ENCODE assay signal across 9 mouse cellular contexts in the genomic region with DNA sequence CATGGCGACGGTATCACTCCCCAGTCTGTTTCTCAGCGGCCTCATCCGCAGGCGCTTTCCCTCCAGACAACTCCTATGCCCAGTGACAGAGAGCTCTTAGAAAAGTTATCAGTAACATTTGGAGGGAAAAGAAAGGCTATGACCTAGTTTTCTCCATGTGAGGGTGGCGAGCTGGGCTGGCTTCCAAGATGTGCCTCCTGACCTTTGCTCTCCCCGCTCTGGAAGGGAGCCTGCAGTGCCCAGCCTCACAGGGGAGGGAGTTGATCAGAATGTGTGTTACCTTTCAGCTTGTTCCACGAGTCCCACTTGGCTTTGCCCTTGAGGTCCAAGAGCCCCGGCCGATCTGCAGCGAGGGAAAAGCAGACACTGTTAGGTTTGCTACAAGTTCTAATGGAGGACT. TPM values are rescaled to one million over a fixed set of nuclear protein-coding genes. Genes with fewer than 3 reads are reported as not detected.
DNase-seq lines count a peak whose midpoint lies in the region; ATAC-seq lines count a peak whose summit lies in the region.
"Had no signal": no experiment of that assay in that cellular context is flagged by ENCODE, and none has a peak within 500 bp of the region (broad histone marks: within the 10 kb centered on the region; RNA-seq: fewer than 3 reads in every experiment).

No protein-coding gene starts in this region.

- H3K36me3 ChIP-seq in embryonic facial prominence, embryonic 13.5 days: peaks cover 38% of the 10 kb centered on the region
- H3K36me3 ChIP-seq in embryonic facial prominence, embryonic 10.5 days (replicated peaks): peaks cover 80% of the 10 kb centered on the region
- H3K36me3 ChIP-seq in stomach, embryonic 15.5 days: peaks cover 36% of the 10 kb centered on the region

- H3K4me2 ChIP-seq in embryonic facial prominence, embryonic 13.5 days: no peak overlapping the region
- no peak overlapping the region for H3K4me2 ChIP-seq in stomach, embryonic 15.5 days
- H3K4me2 ChIP-seq: liver, embryonic 13.5 days had no signal

- peaks cover 8% of the 10 kb centered on the region; the same call in 1 of the 2 replicates for H3K9me3 ChIP-seq in embryonic facial prominence, embryonic 13.5 days
- H3K9me3 ChIP-seq in embryonic facial prominence, embryonic 10.5 days: peaks cover 7% of the 10 kb centered on the region; the same call in 1 of the 2 replicates
- no peaks in the 10 kb centered on the region for H3K9me3 ChIP-seq in stomach, embryonic 15.5 days

- H3K9ac ChIP-seq in embryonic facial prominence, embryonic 13.5 days: no peak overlapping the region
- no peak overlapping the region for H3K9ac ChIP-seq in stomach, embryonic 15.5 days
- H3K9ac ChIP-seq: liver, embryonic 13.5 days had no signal

- WGBS in embryonic facial prominence, embryonic 13.5 days: 81% methylated on average over 11 of the region's 11 CpGs
- 74% methylated on average over 11 of the region's 11 CpGs for WGBS in embryonic facial prominence, embryonic 10.5 days
- 81% methylated on average over 11 of the region's 11 CpGs for WGBS in stomach, embryonic 15.5 days

- DNase-seq in embryonic facial prominence, embryonic 10.5 days (ENCODE audit: low spot score): no peak
- DNase-seq in ovary, postnatal 36 days (ENCODE audit: low spot score): peak; percentile 31
- no peak for DNase-seq in ovary, postnatal 10 days (ENCODE audit: low spot score)
- DNase-seq in kidney, adult 8-10 months: peak; percentile 84 to 88
- DNase-seq in thymus, postnatal 14 days: no peak
- no peak for DNase-seq in left cerebral cortex, adult 11 months (ENCODE audit: low spot score)
- DNase-seq: liver, embryonic 13.5 days had no signal

- peaks cover 28% of the 10 kb centered on the region for H3K4me1 ChIP-seq in embryonic facial prominence, embryonic 13.5 days
- H3K4me1 ChIP-seq in embryonic facial prominence, embryonic 10.5 days: peaks cover 30% of the 10 kb centered on the region
- peaks cover 23% of the 10 kb centered on the region for H3K4me1 ChIP-seq in stomach, embryonic 15.5 days

- no peak for ATAC-seq in embryonic facial prominence, embryonic 13.5 days (ENCODE audit: insufficient number of reproducible peaks, insufficient read depth, low FRiP score, low TSS enrichment, low read depth)
- ATAC-seq in stomach, embryonic 15.5 days (ENCODE audit: insufficient read depth, low FRiP score, low read depth): no peak

- H3K27ac ChIP-seq in embryonic facial prominence, embryonic 13.5 days: peak overlapping the region; percentile 33
- no peak overlapping the region for H3K27ac ChIP-seq in embryonic facial prominence, embryonic 10.5 days (replicated peaks)
- 0 out of 2 replicates have a peak overlapping the region, but pooled peaks have one; percentile 0 for H3K27ac ChIP-seq in stomach, embryonic 15.5 days
- H3K27ac ChIP-seq: liver, embryonic 13.5 days had no signal

- no peaks in the 10 kb centered on the region for H3K27me3 ChIP-seq in embryonic facial prominence, embryonic 13.5 days
- H3K27me3 ChIP-seq in embryonic facial prominence, embryonic 10.5 days (replicated peaks; ENCODE audit: low read depth, poor library complexity, severe bottlenecking): no peaks in the 10 kb centered on the region
- H3K27me3 ChIP-seq in stomach, embryonic 15.5 days (replicated peaks): no peaks in the 10 kb centered on the region
- H3K27me3 ChIP-seq: liver, embryonic 13.5 days had no signal

- H3K4me3 ChIP-seq in embryonic facial prominence, embryonic 13.5 days: no peak overlapping the region
- no peak overlapping the region for H3K4me3 ChIP-seq in embryonic facial prominence, embryonic 10.5 days
- H3K4me3 ChIP-seq in stomach, embryonic 15.5 days (replicated peaks): no peak overlapping the region
- H3K4me3 ChIP-seq: liver, embryonic 13.5 days had no signal

RNA-seq across cellular contexts. Expression of a gene that starts 4.8 kb away (rescaled TPM):
- polyA plus RNA-seq in embryonic facial prominence, embryonic 13.5 days (2015; fragmentation: Nextera tagmentation; extraction: Ambion mirVana): 607 and 644 TPM in 2 replicates
- 693 and 727 TPM in 2 replicates for polyA plus RNA-seq in embryonic facial prominence, embryonic 10.5 days (2016; fragmentation: Nextera tagmentation; extraction: Ambion mirVana)
- polyA plus RNA-seq in stomach, embryonic 15.5 days (2015; fragmentation: Nextera tagmentation; extraction: Ambion mirVana): 895 and 902 TPM in 2 replicates

RNA-seq across cellular contexts. Expression of a gene that starts 4.9 kb away (rescaled TPM):
- polyA plus RNA-seq in embryonic facial prominence, embryonic 13.5 days (2015; fragmentation: Nextera tagmentation; extraction: Ambion mirVana): 22.9 and 26.6 TPM in 2 replicates
- 19.8 and 20.7 TPM in 2 replicates for polyA plus RNA-seq in embryonic facial prominence, embryonic 10.5 days (2016; fragmentation: Nextera tagmentation; extraction: Ambion mirVana)
- polyA plus RNA-seq in stomach, embryonic 15.5 days (2015; fragmentation: Nextera tagmentation; extraction: Ambion mirVana): 16.6 and 17.8 TPM in 2 replicates

RNA-seq across cellular contexts. Expression of a gene that starts 42.2 kb away (rescaled TPM):
- polyA plus RNA-seq in embryonic facial prominence, embryonic 13.5 days (2015; fragmentation: Nextera tagmentation; extraction: Ambion mirVana): 5.5 and 10.0 TPM in 2 replicates
- polyA plus RNA-seq in embryonic facial prominence, embryonic 10.5 days (2016; fragmentation: Nextera tagmentation; extraction: Ambion mirVana): 5.2 and 7.2 TPM in 2 replicates
- 20.1 and 23.9 TPM in 2 replicates for polyA plus RNA-seq in stomach, embryonic 15.5 days (2015; fragmentation: Nextera tagmentation; extraction: Ambion mirVana)

Comparison
In these comparisons a context has a peak if more than half of its experiments do, and no peak if none do; other contexts are left out.
1. DNase-seq: peak in ovary, postnatal 36 days (single experiment) and kidney, adult 8-10 months (2 of 2); none in embryonic facial prominence, embryonic 10.5 days (single experiment), ovary, postnatal 10 days (single experiment), thymus, postnatal 14 days (single experiment) and left cerebral cortex, adult 11 months (single experiment).